Mouse (Mus musculus): Measurements from ENCODE around the gene Naa15. TPM values are rescaled to one million over a fixed set of nuclear protein-coding genes. Genes with fewer than 3 reads are reported as not detected.

The Naa15 gene
- total RNA-seq, 2 experiments from 2014 or later = 44.5 to 50.0 TPM

GRCm38 (mm10) chr3:51482781-51483180 lies 67.8 kb downstream of the Naa15 start:
- intact Hi-C loops (cut with DNase I) = no loop called here
- DNase-seq = no peak
- Histone ChIP-seq H3K4me3 (peak overlapping the region; percentile 93), H3K27ac (peak overlapping the region; percentile 97)
- no peak for TF ChIP-seq CTCF (IDR thresholded peaks at IDR 0.05)

- intact Hi-C loops (cut with DNase I) = no loop called here
- peak; percentile 98 for DNase-seq
- peak; percentile 40; the same call in 1 of the 2 replicates for TF ChIP-seq CTCF (IDR thresholded peaks at IDR 0.05)
- peak within 1 kb of the TSS; percentile 97 for H3K27ac ChIP-seq
- peak within 1 kb of the TSS; percentile 93 for H3K4me3 ChIP-seq
Measured at GRCm38 (mm10) chr3:51483741-51484359, 68.9 kb downstream of the Naa15 start, which contains the start of gene Rab33b. Rab33b (plus strand) TSS chr3:51483920.

GRCm38 (mm10) chr3:51484370-51484769 lies 69.4 kb downstream of the Naa15 start:
- intact Hi-C loops (cut with DNase I) = no loop called here
- TF ChIP-seq CTCF (IDR thresholded peaks at IDR 0.05) = no peak
- no peak for DNase-seq
- Histone ChIP-seq H3K4me3 (peak overlapping the region; percentile 93), H3K27ac (peak overlapping the region; percentile 97)

GRCm38 (mm10) chr3:51485347-51485746 lies 70.4 kb downstream of the Naa15 start:
- Histone ChIP-seq H3K4me3 (peak overlapping the region; percentile 93), H3K27ac (peak overlapping the region; percentile 97; the same call in 1 of the 2 replicates)
- TF ChIP-seq CTCF (IDR thresholded peaks at IDR 0.05) = no peak
- intact Hi-C loops (cut with DNase I) = no loop called here
- DNase-seq = no peak

- TF ChIP-seq CTCF (IDR thresholded peaks at IDR 0.05) = no peak
- Histone ChIP-seq H3K4me3 (no peak overlapping the region), H3K27ac (no peak overlapping the region)
- no peak for DNase-seq
- intact Hi-C loops (cut with DNase I) = no loop called here
Measured at GRCm38 (mm10) chr3:51486491-51487195, 71.7 kb downstream of the Naa15 start.

GRCm38 (mm10) chr3:51490088-51490753 lies 75.3 kb downstream of the Naa15 start:
- Histone ChIP-seq H3K27ac (no peak overlapping the region), H3K4me3 (no peak overlapping the region)
- TF ChIP-seq CTCF (IDR thresholded peaks at IDR 0.05) = no peak
- intact Hi-C loops (cut with DNase I) = no loop called here
- no peak for DNase-seq

GRCm38 (mm10) chr3:51493272-51493838 lies 78.4 kb downstream of the Naa15 start:
- DNase-seq = no peak
- TF ChIP-seq CTCF (IDR thresholded peaks at IDR 0.05) = no peak
- intact Hi-C loops (cut with DNase I) = no loop called here
- 0 out of 2 replicates have a peak overlapping the region, but pooled peaks have one; percentile 29 for H3K27ac ChIP-seq
- H3K4me3 ChIP-seq = no peak overlapping the region; the same call in 1 of the 2 replicates

GRCm38 (mm10) chr3:51494466-51494865 lies 79.5 kb downstream of the Naa15 start:
- intact Hi-C loops (cut with DNase I) = no loop called here
- TF ChIP-seq CTCF (IDR thresholded peaks at IDR 0.05) = no peak

GRCm38 (mm10) chr3:51495646-51496045 lies 80.7 kb downstream of the Naa15 start:
- TF ChIP-seq CTCF (IDR thresholded peaks at IDR 0.05) = no peak
- H3K4me3 ChIP-seq = no peak overlapping the region
- no peak overlapping the region for H3K27ac ChIP-seq
- no peak for DNase-seq
- intact Hi-C loops (cut with DNase I) = no loop called here

More at GRCm38 (mm10) chr3:51494466-51494865, 79.5 kb downstream of the Naa15 start:
- Histone ChIP-seq H3K4me3 (no peak overlapping the region), H3K27ac (no peak overlapping the region)
- DNase-seq = no peak

GRCm38 (mm10) chr3:51497978-51498377 lies 83.0 kb downstream of the Naa15 start:
- no peak overlapping the region for H3K4me3 ChIP-seq
- DNase-seq = no peak
- intact Hi-C loops (cut with DNase I) = no loop called here
- no peak for TF ChIP-seq CTCF (IDR thresholded peaks at IDR 0.05)
- no peak overlapping the region for H3K27ac ChIP-seq

- no peak overlapping the region for H3K4me3 ChIP-seq
- no peak for DNase-seq
- intact Hi-C loops (cut with DNase I) = no loop called here
- TF ChIP-seq CTCF (IDR thresholded peaks at IDR 0.05) = no peak
- H3K27ac ChIP-seq = no peak overlapping the region
Measured at GRCm38 (mm10) chr3:51498659-51499058, 83.7 kb downstream of the Naa15 start.

- Histone ChIP-seq H3K4me3 (no peak overlapping the region), H3K27ac (no peak overlapping the region)
- no peak for TF ChIP-seq CTCF (IDR thresholded peaks at IDR 0.05)
- intact Hi-C loops (cut with DNase I) = no loop called here
- no peak for DNase-seq
Measured at GRCm38 (mm10) chr3:51499876-51500275, 84.9 kb downstream of the Naa15 start.

Measured in gastrocnemius, adult 2 months (tissue).